Mouse (Mus musculus) left cerebral cortex, adult 18-20 months (tissue): Measurements from ENCODE around the gene Tmed11. TPM values are rescaled to one million over a fixed set of nuclear protein-coding genes. Genes with fewer than 3 reads are reported as not detected.
"Not testable (repeated sequence)": the region's sequence is repeated elsewhere in the genome, so short reads cannot be mapped to it uniquely, and the experiment has no call there.

Source experiments
- DNase-seq, 2 experiments: peaks; one replicate each; pipeline ENCODE4 v3.0.0; 2021 to 2022; ENCODE audit warnings: low spot score in 2 of 2, mixed read lengths in 1 of 2
- long read RNA-seq, 2 experiments: library from polyadenylated mRNA; stranded (forward); transcript quantifications; one replicate each; pipeline ENCODE4 v2.0.0; 2021
- total RNA-seq, 2 experiments: library from RNA; stranded (reverse); gene quantifications; 2 replicates each; pipeline ENCODE4 v1.2.3; 2021

Gene Tmed11
- total RNA-seq: not detected
- long read RNA-seq, experiment 1: 0 reads
- long read RNA-seq, experiment 2: 0 reads

- DNase-seq: not testable (repeated sequence)
Observed at GRCm38 (mm10) chr5:108795263-108795662, at the start of gene Tmed11. Gene Tmed11, minus strand, starts transcription at chr5:108795363.

DNA sequence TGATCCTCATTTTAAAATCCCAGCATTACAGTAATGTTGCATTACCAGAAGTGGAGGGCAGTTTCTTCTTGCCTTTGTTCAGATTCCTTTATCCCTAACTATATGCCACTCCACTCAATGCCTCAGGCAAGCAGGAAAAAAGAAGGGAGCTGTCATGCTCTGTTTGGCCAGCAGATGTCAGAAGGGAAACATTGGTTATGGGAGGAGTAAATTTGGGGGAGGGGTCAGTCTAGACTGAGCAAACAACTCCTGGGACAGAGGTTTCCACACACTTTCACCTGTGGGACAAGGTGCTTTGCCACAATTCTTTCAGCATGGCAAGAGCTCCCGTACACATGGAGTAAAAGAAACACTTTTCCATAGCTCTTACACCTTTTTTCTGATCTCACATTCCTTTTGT, 41.0 kb upstream of the Tmed11 start:
- DNase-seq: no peak

GRCm38 (mm10) chr5:108823276-108823675, 28.1 kb upstream of the Tmed11 start:
- no peak for DNase-seq

DNA sequence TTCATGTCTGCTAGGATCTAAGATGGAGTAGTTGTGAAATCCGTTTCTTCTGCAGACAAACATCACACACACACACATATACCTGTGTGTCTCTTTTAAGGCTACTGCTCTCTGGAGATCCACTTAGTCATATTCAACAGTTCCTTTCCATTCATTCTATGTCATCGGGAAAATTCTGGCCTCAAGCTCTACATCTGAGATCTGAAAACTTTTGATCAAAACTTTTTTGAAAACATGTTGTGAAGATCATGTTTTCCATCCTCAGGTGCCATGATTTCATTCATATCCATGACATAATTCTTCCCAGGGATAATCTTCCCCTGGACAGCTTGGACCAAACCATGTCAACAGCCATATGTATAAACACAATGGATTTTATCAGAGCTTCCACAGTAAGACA, 13.6 kb upstream of the Tmed11 start, which contains the start of gene Vmn2r8:
TSS of gene Vmn2r8 (minus strand) at position 101 of the 400 bp plus-strand sequence.
- not testable (repeated sequence) for DNase-seq

DNA sequence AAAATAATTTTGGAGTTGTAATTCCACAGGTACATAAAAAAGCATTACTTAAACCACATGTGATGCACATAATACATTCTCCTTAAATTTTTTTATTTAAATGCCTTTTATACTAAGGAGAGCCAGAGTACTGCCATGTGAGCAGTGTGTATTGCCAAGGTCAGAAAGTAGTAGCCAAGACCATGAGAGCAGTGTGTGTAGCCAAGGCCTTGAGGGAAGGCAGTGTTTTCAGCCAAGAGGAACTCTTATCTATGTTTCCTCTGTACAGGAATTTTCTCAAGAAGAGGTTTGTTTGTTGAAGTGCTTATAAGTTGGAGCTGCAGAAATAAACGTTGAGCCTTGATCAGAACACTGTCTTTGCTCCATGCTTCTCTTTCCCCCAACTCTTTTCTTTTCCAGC, 8.5 kb upstream of the Tmed11 start:
- no peak for DNase-seq

GRCm38 (mm10) chr5:108790385-108790784, 4.8 kb downstream of the Tmed11 start:
- DNase-seq: not testable (repeated sequence)

GRCm38 (mm10) chr5:108774630-108775306, 20.4 kb downstream of the Tmed11 start, which contains the start of gene Rnf212:
Gene Rnf212, minus strand, starts transcription at chr5:108774982.
- DNase-seq: no peak

- DNase-seq: no peak
Observed at GRCm38 (mm10) chr5:108760002-108760401, 35.2 kb downstream of the Tmed11 start.

GRCm38 (mm10) chr5:108758396-108758795, 36.8 kb downstream of the Tmed11 start:
- peak; percentile 17 to 32 for DNase-seq

- DNase-seq: not testable (repeated sequence)
Observed at GRCm38 (mm10) chr5:108751258-108751657, 43.9 kb downstream of the Tmed11 start.

GRCm38 (mm10) chr5:108750328-108751210, 44.6 kb downstream of the Tmed11 start:
- DNase-seq: no peak

- DNase-seq: no peak
Observed at GRCm38 (mm10) chr5:108744629-108745028, 50.5 kb downstream of the Tmed11 start.

- DNase-seq: no peak
Observed at GRCm38 (mm10) chr5:108743856-108744255, 51.3 kb downstream of the Tmed11 start.

- no peak for DNase-seq
Observed at GRCm38 (mm10) chr5:108742596-108742995, 52.6 kb downstream of the Tmed11 start.

DNA sequence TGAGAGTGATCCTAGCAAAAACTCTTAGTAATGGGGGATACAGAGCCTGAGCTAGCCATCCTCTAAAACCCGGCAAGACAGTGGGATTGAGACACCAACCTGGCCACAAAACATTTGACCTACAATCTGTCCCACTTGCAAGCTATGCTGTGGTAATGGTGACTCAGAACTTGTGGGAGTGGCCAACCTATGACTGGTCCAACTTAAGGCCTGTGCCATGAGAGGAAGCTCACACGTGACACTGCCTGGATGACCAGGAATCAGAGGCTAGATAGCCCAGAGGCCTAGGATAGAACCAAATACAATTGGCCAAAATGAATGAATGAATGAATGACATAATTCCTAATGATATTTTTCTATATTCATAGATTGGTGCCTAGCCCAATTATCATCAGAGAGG, 53.3 kb downstream of the Tmed11 start:
- no peak for DNase-seq

- DNase-seq: no peak
Observed at GRCm38 (mm10) chr5:108727425-108727824, 67.7 kb downstream of the Tmed11 start.

Other genes starting within 250 kb of the Tmed11 start
- 100 to 1,000 TPM; 674 to 788 TPM for gene Cplx1, start 245.3 kb downstream of the Tmed11 start, total RNA-seq
- 10 to 100 TPM; 95.7 to 98.5 TPM for gene Gak, start 165.6 kb downstream of the Tmed11 start, total RNA-seq
- 10 to 100 TPM; 33.7 to 43.5 TPM for gene Tmem175, start 165.6 kb downstream of the Tmed11 start, total RNA-seq
- gene Idua, start 135.0 kb downstream of the Tmed11 start, total RNA-seq: 10 to 100 TPM; 17.5 to 18.1 TPM
- gene Dgkq, start 125.7 kb downstream of the Tmed11 start, total RNA-seq: 10 to 100 TPM; 45.7 to 60.3 TPM
- under 1 TPM; 0.68 to 1.00 TPM for gene Slc26a1, start 119.8 kb downstream of the Tmed11 start, total RNA-seq
- gene Fgfrl1, start 103.0 kb downstream of the Tmed11 start, total RNA-seq: 10 to 100 TPM; 16.9 to 28.0 TPM
- not detected for gene Rnf212, start 20.4 kb downstream of the Tmed11 start, total RNA-seq
- not detected for gene Vmn2r8, start 13.5 kb upstream of the Tmed11 start, total RNA-seq
- gene Vmn2r9, start 57.2 kb upstream of the Tmed11 start, total RNA-seq: not detected
- gene Vmn2r10, start 211.2 kb upstream of the Tmed11 start, total RNA-seq: not detected